Mouse (Mus musculus): ENCODE measurements around the gene Sprr2h. TPM values are rescaled to one million over a fixed set of nuclear protein-coding genes. Genes with fewer than 3 reads are reported as not detected.

Sprr2h gene
- polyA plus RNA-seq (2017; shearing (Covaris generic)) = not detected

GRCm38 (mm10) chr3:92385385-92385784 is at the start of gene Sprr2h:
Gene Sprr2h (plus strand): TSS chr3:92385685.

GRCm38 (mm10) chr3:92338840-92339239 is 46.6 kb upstream of the Sprr2h start, which contains the start of gene Sprr2d:
Gene Sprr2d (plus strand): TSS chr3:92339140.

DNA sequence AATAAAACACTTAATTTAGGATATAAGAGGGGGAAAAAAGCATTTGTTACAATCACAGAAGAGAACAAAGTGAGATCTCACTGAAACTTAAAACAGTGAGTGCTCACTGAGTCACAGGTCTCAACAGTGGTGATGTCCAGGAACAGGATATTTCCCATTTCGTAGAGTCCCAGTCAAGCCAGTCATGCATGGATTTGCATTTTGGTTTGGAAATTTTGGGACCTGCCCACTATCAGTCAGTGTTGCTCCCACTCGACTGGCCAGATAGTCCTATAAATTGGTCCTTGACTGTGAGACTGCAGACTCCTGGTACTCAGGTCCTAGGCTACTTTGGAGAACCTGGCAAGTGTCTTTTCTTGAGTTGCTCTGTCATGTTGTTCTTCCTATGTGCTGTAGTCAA is 33.6 kb upstream of the Sprr2h start, which contains the start of gene Sprr2e:
Sprr2e (plus strand) TSS at position 301 of the 400 bp plus-strand sequence.

GRCm38 (mm10) chr3:92364887-92365286 is 20.6 kb upstream of the Sprr2h start, which contains the start of gene Sprr2f:
Gene Sprr2f (plus strand): TSS chr3:92365187.

GRCm38 (mm10) chr3:92407691-92408090 is 22.2 kb downstream of the Sprr2h start, which contains the start of gene Sprr2i:
Gene Sprr2i (plus strand): TSS chr3:92407991.

DNA sequence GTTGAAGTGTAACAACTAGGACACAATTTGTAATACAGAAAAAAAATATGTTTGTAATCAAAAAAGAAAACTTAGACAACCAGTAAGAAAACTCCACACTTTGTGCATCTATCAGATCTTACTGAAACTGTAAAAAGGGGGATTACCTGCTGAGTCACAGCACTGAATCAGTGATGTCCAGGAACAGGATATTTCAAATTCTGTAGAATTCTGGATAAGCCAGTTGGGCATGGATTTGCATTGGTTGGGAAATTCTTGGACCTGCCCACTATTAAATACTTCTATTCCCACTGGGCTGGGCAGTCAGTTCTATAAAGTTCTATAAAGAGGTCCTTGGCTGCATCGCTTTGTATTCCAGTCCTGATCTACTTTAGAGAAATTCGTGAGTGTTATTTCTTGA is 32.3 kb downstream of the Sprr2h start, which contains the start of gene Sprr2j-ps:
Sprr2j-ps (plus strand) TSS at position 301 of the 400 bp plus-strand sequence.

GRCm38 (mm10) chr3:92429323-92429722 is 43.8 kb downstream of the Sprr2h start, which contains the start of gene Gm9774:
Gene Gm9774 (minus strand): TSS chr3:92429423.

GRCm38 (mm10) chr3:92432282-92432681 is 46.8 kb downstream of the Sprr2h start, which contains the start of gene Sprr2k:
Gene Sprr2k (plus strand): TSS chr3:92432582.

Other genes starting within 250 kb of the Sprr2h start
- not detected for gene Lelp1, start 242.9 kb upstream of the Sprr2h start, polyA plus RNA-seq (2017; shearing (Covaris generic))
- not detected for gene Sprr2a1, start 169.9 kb upstream of the Sprr2h start, polyA plus RNA-seq (2017; shearing (Covaris generic))
- not detected for gene Sprr2a2, start 169.8 kb upstream of the Sprr2h start, polyA plus RNA-seq (2017; shearing (Covaris generic))
- not detected for gene Sprr2a3, start 100.3 kb upstream of the Sprr2h start, polyA plus RNA-seq (2017; shearing (Covaris generic))
- gene Sprr2b, start 69.1 kb upstream of the Sprr2h start, polyA plus RNA-seq (2017; shearing (Covaris generic)) = not detected
- not detected for gene Sprr2d, start 46.5 kb upstream of the Sprr2h start, polyA plus RNA-seq (2017; shearing (Covaris generic))
- gene Sprr2e, start 33.5 kb upstream of the Sprr2h start, polyA plus RNA-seq (2017; shearing (Covaris generic)) = not detected
- gene Sprr2f, start 20.5 kb upstream of the Sprr2h start, polyA plus RNA-seq (2017; shearing (Covaris generic)) = not detected
- gene Sprr2i, start 22.3 kb downstream of the Sprr2h start, polyA plus RNA-seq (2017; shearing (Covaris generic)) = not detected
- gene Sprr2j-ps, start 32.4 kb downstream of the Sprr2h start, polyA plus RNA-seq (2017; shearing (Covaris generic)) = not detected
- gene Gm9774, start 43.7 kb downstream of the Sprr2h start, polyA plus RNA-seq (2017; shearing (Covaris generic)) = 14.5 TPM
- not detected for gene Sprr2k, start 46.9 kb downstream of the Sprr2h start, polyA plus RNA-seq (2017; shearing (Covaris generic))
- gene Sprr1b, start 53.1 kb downstream of the Sprr2h start, polyA plus RNA-seq (2017; shearing (Covaris generic)) = not detected
- not detected for gene Sprr3, start 73.0 kb downstream of the Sprr2h start, polyA plus RNA-seq (2017; shearing (Covaris generic))
- gene Sprr1a, start 100.2 kb downstream of the Sprr2h start, polyA plus RNA-seq (2017; shearing (Covaris generic)) = not detected
- not detected for gene Sprr4, start 114.8 kb downstream of the Sprr2h start, polyA plus RNA-seq (2017; shearing (Covaris generic))
- not detected for gene 2310046K23Rik, start 148.8 kb downstream of the Sprr2h start, polyA plus RNA-seq (2017; shearing (Covaris generic))
- not detected for gene Ivl, start 188.1 kb downstream of the Sprr2h start, polyA plus RNA-seq (2017; shearing (Covaris generic))
- not detected for gene Smcp, start 203.3 kb downstream of the Sprr2h start, polyA plus RNA-seq (2017; shearing (Covaris generic))
- not detected for gene 2210017I01Rik, start 221.8 kb downstream of the Sprr2h start, polyA plus RNA-seq (2017; shearing (Covaris generic))
- gene Lce6a, start 236.0 kb downstream of the Sprr2h start, polyA plus RNA-seq (2017; shearing (Covaris generic)) = not detected